Mouse (Mus musculus) C3H10T1/2 (cell line): ENCODE results near the gene Dcun1d2. TPM values are rescaled to one million over a fixed set of nuclear protein-coding genes. Genes with fewer than 3 reads are reported as not detected.

ENCODE experiments used
- polyA plus RNA-seq, 2 experiments: library from polyadenylated mRNA; unstranded; fragments of >200 nt; fragmentation: generic; extraction: Trizol; gene quantifications; one replicate each; pipeline ENCODE4 v1.2.1; 2012; ENCODE audit warnings: missing spikeins in 2 of 2

The Dcun1d2 gene
- polyA plus RNA-seq: 1 to 10 TPM; 1.2 to 9.1 TPM

DNA sequence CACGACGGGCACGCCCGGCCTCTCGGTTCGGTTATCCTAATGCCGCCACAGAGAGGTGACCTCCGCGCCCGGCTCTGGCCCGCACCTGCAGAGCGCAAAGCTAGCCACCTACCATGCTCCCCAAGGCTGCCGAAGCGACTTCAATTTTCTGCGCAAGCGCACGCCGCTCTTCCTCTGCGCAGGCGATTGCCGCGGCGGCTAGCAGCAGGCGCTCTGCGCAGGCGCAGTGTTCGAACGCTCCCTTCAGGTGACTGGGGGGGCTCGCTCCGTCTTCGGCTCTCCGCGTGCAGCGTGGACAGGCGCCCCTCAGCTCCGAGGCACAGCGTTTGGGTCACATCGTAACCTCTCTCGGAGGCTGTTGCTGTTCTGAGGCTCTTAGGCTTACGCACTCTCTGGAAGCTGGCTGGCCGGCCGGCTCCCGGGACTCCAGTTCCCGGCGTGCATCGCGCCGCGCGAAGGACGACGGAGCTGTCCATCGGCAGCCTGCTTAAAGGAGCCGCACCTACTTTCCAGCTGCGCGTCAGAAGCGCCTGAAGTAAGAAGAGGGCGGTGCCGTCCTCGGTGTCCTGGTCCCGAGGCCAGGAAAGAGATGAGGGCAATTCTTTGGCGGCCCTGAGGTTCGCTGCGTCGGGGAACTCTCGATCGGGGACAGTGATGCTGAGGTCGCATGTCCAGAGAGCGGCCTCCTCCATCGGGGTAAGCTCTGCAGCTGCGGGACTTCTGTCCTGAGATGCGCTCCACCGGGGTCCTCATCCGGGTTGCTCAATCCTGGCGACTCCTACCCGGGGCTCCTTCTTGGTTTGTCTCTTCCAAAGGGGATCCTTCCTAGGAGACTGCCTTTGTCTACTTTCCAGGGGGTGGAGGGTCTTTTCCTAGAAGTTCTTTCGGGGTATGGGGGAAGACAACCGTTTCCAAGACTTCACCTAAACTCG, at the start of gene Dcun1d2, which contains the start of gene Tmco3:
TSS of gene Dcun1d2 (minus strand) at position 440 of the 932 bp plus-strand sequence.
TSS of gene Tmco3 (plus strand) at position 499 of the 932 bp plus-strand sequence.

DNA sequence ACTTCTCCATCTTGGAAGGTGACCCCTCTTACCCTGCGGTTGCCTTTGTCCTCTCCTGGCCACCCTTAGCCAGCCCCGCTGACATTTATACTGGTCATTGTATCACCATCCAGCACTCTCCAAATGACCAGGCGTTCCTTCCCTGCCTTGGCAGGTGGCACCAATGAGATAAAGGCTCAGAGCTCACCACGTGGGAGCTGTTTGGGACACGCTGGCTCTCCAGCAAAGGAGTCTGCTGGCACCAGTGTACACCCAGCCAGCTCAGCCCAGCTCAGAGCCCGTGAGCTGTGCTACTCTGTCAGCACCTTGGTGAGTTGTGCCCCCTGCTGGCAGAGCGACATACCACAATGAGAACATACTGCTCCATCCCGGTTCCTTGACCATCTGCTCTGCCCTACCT, 33.9 kb downstream of the Dcun1d2 start, which contains the start of gene Adprhl1:
TSS of gene Adprhl1 (minus strand) at position 144 of the 400 bp plus-strand sequence.

Other genes with a start within 250 kb of the Dcun1d2 start
- under 1 TPM in 1 of 2 experiments, not detected in 1; 0.15 TPM for gene Proz, start 227.2 kb downstream of the Dcun1d2 start, polyA plus RNA-seq
- gene Pcid2, start 182.7 kb downstream of the Dcun1d2 start, polyA plus RNA-seq: 10 to 100 TPM; 11.4 to 17.6 TPM
- 10 to 100 TPM in 1 of 2 experiments, 1 to 10 TPM in 1; 4.3 to 41.0 TPM for gene Cul4a, start 182.5 kb downstream of the Dcun1d2 start, polyA plus RNA-seq
- 100 to 1,000 TPM; 110 to 360 TPM for gene Lamp1, start 129.0 kb downstream of the Dcun1d2 start, polyA plus RNA-seq
- gene Grtp1, start 87.5 kb downstream of the Dcun1d2 start, polyA plus RNA-seq: 1 to 10 TPM in 1 of 2 experiments, under 1 TPM in 1; 0.89 to 1.3 TPM
- not detected for gene Adprhl1, start 34.0 kb downstream of the Dcun1d2 start, polyA plus RNA-seq
- 10 to 100 TPM in 1 of 2 experiments, 1 to 10 TPM in 1; 3.9 to 25.0 TPM for gene Tmco3, start 59 bp upstream of the Dcun1d2 start, polyA plus RNA-seq
- gene Tfdp1, start 50.6 kb upstream of the Dcun1d2 start, polyA plus RNA-seq: 10 to 100 TPM; 11.5 to 33.5 TPM
- gene Atp4b, start 108.7 kb upstream of the Dcun1d2 start, polyA plus RNA-seq: not detected
- under 1 TPM in 1 of 2 experiments, not detected in 1; under 0.01 TPM for gene Grk1, start 117.0 kb upstream of the Dcun1d2 start, polyA plus RNA-seq
- gene Tmem255b, start 147.1 kb upstream of the Dcun1d2 start, polyA plus RNA-seq: not detected
- 1 to 10 TPM in 1 of 2 experiments, under 1 TPM in 1; 0.07 to 1.8 TPM for gene Gas6, start 206.4 kb upstream of the Dcun1d2 start, polyA plus RNA-seq